Mouse (Mus musculus) T-helper 2 cell (primary cell): ENCODE data around the gene Zfp750.

Experiments
- in situ Hi-C: fragments of 300-600 bp; cut with MboI, MseI; formaldehyde crosslinking; loops from one replicate; pipeline ENCODE4 v1.15.1; 2025; ENCODE audit warnings: high pct_unique_total_duplicates

Zfp750 gene

GRCm38 (mm10) chr11:121519131-121519530 is at the start of gene Zfp750:
Gene Zfp750, minus strand, starts transcription at chr11:121519333.
- in situ Hi-C loops: no loop called here

DNA sequence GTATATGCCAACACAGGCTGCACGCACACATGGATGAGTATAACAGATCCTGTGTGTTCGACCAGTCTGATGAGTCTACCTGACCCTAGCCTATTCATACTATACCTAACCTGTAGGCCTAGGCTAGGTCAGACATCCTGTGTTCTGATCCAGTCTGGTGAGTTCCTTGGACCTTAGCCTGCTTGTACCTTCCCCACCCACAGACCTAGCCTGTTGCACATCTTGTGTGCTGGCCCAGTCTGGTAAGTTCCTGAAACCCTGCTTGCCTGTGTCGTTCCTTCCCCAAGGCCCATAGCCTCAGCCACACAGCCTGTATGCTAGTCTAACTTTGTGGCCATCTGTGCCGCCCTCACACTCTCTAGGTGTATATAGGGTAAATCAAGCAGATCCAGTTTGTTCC is 45.1 kb upstream of the Zfp750 start:
- in situ Hi-C loops: no loop called here

DNA sequence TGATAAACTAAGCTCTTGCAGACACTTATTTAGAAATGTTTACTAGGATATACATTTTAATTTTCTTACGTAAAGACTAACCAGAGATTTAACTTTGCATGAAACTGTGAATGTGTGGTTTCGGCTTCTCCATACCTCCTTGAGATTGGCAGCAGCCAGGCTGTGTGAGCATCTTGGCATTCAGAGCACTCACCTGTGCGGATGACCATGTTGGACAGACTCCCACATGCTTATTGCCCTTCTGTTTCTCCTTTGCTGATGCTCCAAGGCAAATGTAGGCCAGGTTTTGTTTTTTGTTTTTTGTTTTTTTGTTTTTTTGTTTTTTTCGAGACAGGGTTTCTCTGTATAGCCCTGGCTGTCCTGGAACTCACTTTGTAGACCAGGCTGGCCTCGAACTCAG is 44.2 kb upstream of the Zfp750 start:
- in situ Hi-C loops: no loop called here

- in situ Hi-C loops: no loop called here
Observed at GRCm38 (mm10) chr11:121560294-121560663, 41.1 kb upstream of the Zfp750 start.

- in situ Hi-C loops: no loop called here
Observed at GRCm38 (mm10) chr11:121559527-121560293, 40.6 kb upstream of the Zfp750 start.

GRCm38 (mm10) chr11:121558522-121558921 is 39.4 kb upstream of the Zfp750 start:
- in situ Hi-C loops: no loop called here

GRCm38 (mm10) chr11:121557946-121558345 is 38.8 kb upstream of the Zfp750 start:
- in situ Hi-C loops: no loop called here

GRCm38 (mm10) chr11:121556727-121557126 is 37.6 kb upstream of the Zfp750 start:
- in situ Hi-C loops: no loop called here

DNA sequence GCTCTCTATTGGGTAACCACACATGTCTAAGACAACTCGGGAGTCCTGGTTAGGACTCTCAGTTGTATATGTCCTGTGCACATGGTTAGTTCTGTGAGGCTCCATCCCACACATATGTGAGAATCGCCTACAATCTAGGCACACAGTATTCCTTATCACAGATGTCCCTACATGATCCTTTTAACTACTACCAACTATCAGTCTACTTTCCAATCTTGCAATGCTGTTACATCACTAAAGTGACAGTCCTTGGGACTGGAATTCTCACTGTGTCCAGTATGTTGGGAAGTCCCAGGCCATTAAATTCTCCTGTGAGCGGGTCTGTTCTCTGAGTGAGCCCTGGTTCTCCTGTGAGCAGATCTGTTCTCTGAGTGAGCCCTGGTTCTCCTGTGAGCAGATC is 34.3 kb upstream of the Zfp750 start:
- in situ Hi-C loops: no loop called here

DNA sequence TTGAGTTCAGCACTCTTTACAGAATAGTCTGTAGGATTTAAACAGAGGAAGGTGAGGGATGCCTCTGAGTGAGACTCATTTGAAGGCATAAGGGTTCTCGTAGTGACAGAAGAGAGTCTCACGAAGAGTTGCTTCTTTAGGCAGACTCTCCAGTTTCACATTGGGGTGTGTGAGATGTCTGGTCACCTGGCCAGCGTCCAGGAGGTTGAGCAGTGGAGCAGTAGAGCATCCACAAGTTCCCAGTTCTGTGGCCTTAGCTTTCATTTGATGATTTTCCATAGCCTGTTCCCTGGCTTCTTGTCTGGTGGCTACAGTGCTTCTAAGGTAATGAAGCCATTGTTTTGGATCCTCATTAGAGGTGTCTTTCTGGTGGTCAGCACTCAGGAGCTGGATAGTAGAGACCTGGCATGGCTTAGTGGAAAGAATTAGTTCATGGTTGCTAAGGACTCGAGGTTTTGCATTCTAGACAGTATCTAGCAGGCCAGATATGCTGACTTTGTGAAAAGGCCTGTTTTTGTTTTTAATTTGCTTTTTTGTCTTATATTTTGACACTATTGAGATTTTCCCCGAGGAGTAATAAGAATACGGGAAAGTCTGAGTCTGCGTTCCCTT is 33.8 kb upstream of the Zfp750 start:
- in situ Hi-C loops: no loop called here

DNA sequence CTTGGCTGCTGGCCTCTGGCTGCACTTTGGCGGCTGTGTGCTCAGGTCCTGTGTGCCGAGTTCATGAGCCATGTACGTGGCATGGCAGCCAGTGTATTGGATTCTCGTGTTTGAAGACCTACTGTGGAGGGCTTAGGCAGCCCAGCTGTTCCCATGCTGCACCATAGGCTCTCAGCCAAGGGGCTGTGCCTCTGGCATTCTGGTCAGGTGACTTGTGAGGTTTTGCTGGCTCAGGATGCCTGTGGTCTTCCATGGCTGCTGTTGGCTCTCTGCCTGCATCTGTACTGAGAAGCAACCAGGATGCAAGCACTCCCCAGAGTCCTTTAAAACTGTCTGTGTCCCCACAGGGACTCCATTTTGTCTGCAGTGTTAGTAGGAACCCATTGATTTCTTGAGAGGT is 33.0 kb upstream of the Zfp750 start:
- in situ Hi-C loops: no loop called here

DNA sequence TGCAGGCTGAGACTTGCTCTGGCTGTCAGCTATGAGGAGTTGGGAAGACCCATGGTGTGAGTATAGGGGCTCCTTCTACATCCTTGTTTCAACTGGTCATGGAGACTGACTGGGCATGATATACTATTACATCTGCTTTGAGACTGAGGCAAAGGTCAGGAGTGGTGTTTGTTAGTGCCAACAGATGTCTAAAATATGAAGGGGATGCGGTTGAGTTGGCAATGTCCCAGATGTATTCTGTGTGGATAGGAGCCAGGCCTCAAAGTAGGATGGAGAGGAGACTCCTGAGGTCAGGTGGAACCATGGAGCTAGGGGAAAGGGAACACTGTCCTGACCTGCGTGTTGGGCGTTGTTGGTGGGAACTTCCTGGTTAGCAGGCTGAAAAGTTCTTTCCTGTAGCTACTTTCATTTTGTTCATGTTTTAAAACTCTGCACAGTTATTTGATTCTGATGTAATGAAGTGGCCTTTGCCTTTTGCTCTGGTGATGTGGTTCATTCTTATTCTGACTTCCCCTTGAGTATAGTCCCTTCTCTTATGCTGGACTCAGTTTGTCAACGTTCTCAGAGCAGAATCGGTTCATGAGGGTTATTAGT is 32.2 kb upstream of the Zfp750 start:
- in situ Hi-C loops: no loop called here

- in situ Hi-C loops: no loop called here
Observed at GRCm38 (mm10) chr11:121549843-121550647, 30.9 kb upstream of the Zfp750 start.

DNA sequence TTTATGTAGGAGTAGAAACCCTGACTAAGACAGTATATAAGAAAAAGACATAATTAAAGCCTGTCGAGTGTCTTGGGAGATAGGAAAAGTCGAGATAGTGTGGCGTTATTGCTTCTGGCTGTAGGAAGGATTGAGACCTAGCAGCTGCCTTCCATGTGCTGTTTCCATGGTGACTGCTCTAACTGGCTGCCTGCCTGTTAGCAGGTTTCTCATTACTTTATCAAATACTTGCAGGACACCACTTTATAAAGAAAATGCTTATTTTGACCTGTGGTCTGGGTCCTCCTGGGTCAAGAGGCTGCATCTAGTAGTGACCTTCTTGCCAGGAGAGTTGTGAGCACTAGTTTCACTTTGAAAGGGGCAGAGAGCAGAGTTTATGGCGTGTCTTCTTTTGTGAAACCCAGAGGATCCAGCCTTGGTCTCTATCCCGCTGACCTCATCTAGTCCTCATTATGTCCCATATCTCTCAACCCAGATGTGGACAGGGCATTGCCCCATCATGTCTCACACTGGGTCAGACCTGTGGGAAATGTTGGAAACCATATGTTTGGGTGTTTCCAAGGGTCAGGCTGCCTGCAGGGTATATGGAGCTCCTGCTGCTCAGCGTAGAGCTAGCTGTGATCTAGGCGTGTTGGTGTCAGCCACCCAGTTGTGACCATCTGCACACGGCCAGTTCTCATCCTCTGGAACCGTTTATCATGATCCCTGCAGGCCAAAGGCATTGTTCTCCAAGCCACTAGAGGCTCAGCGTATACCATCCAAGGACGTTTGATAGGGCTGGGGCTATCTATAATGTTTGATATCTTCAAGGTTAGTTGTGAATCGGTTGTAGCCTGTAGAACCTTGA is 30.1 kb upstream of the Zfp750 start:
- in situ Hi-C loops: no loop called here

DNA sequence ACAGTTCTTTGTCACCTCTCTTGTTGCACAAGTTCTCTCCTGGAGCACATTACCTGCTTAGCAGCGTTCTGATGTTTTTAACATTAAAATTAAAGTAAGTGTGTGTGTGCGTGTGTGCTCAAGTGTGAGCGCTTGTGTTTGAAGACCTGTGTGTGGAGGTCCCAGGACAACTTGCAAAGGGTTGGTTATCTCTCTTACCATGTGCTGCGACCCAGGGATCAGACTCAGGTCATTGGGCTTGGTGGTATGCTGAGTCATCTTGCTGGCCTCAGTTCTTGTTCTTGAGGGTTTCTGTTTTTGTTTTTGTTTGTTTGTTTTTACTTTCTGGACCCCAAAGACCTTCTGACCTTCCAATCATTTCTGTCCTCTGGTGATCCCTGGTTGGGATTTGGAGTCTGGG is 28.8 kb upstream of the Zfp750 start:
- in situ Hi-C loops: no loop called here

DNA sequence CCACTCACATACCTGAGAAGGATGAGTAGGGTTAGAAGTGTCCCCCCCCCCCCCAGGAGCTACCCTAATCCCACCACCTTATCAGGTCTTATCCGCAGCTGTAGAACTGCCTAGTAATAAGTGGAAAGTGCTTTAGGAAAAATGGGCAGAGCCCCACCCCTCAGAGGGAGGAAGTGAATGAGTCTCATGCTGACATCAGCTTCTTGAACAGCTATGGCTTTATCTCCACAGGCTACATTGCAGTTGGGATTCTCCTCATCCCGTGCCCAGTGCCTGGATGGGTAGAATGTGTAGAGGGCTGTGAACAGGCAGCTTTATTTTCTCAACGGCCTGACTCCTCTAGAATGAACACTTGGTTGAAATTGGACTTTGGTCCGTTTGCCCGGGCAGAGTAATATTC is 28.1 kb upstream of the Zfp750 start:
- in situ Hi-C loops: no loop called here

GRCm38 (mm10) chr11:121545398-121546034 is 26.4 kb upstream of the Zfp750 start:
- in situ Hi-C loops: no loop called here

DNA sequence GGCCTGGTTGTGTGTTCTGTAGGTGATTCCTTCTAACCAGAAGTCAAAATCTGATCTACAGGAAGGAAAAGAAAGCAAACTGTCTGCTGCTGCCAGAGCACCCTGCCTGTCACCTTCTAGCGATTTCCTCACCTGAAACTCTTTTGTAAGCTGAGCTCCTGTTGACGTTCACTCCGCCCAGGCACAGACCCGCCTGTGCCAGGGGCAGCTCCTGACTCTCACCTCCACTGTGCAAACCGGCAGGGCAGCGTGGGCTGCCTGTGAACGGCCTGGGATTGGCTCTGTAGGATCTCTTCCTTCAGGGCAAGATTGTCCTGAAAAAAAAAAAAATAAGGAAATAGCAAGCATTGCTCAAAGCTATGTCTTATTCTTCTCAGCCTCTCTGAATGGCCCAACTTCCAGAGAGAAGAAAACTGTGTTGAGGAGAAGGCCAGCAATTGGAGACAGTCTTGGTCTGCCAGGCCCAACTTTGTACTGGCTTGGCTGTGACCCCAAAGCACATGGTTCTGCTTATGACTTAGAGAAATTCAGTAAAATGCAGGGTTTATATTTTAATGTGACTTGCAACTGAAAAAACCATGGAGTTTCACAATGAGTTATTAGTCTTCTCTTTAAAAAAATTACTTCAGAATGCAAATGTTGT is 25.7 kb upstream of the Zfp750 start:
- in situ Hi-C loops: no loop called here

GRCm38 (mm10) chr11:121543922-121544321 is 24.8 kb upstream of the Zfp750 start:
- in situ Hi-C loops: no loop called here

GRCm38 (mm10) chr11:121543287-121543856 is 24.2 kb upstream of the Zfp750 start:
- in situ Hi-C loops: no loop called here
